Mouse (Mus musculus): Measurements from ENCODE around the gene Stip1.

GRCm38 (mm10) chr19:7078271-7078670, 38.5 kb upstream of the Stip1 start:
- TF ChIP-seq CTCF (IDR thresholded peaks at IDR 0.05; ENCODE audit: extremely low read depth, insufficient read depth, insufficient read length, insufficient replicate concordance): no peak
- no peak for TF ChIP-seq POLR2A (IDR thresholded peaks at IDR 0.05; ENCODE audit: low read depth, low read length)

All from spleen, adult 2 months (tissue).